Mouse (Mus musculus) myocyte (in vitro differentiated cells): Measurements from ENCODE around the gene Vps4a. TPM values are rescaled to one million over a fixed set of nuclear protein-coding genes. Genes with fewer than 3 reads are reported as not detected.
A peak's percentile ranks its signal among the peaks of the same experiment; 100 is the strongest.

Experiments
- H3K27me3 ChIP-seq: one replicate; pipeline ENCODE4 v1.6.1; 2011; ENCODE audit not compliant: control insufficient read depth, insufficient read depth, insufficient read length
- H3K36me3 ChIP-seq: one replicate; pipeline ENCODE4 v1.6.1; 2011; ENCODE audit not compliant: control insufficient read depth, insufficient read depth
- H3K4me2 ChIP-seq: one replicate; pipeline ENCODE4 v1.6.1; 2011; ENCODE audit warnings: low read depth, control low read depth
- H3K4me3 ChIP-seq: one replicate; pipeline ENCODE4 v1.5.1; 2011; ENCODE audit warnings: mild to moderate bottlenecking, control low read depth, moderate library complexity
- H3K79me2 ChIP-seq: one replicate; pipeline ENCODE4 v1.6.1; 2011; ENCODE audit not compliant: control insufficient read depth, insufficient read depth
- H3ac ChIP-seq: one replicate; pipeline ENCODE4 v1.6.1; 2011; ENCODE audit not compliant: control insufficient read depth, insufficient read length
- CEBPB ChIP-seq: IDR thresholded peaks from 2 replicates; pipeline ENCODE4 v1.6.1; 2011; ENCODE audit warnings: mild to moderate bottlenecking, moderate library complexity; ENCODE audit not compliant: poor library complexity, insufficient read depth, severe bottlenecking
- E2F4 ChIP-seq: IDR thresholded peaks from one replicate; pipeline ENCODE4 v1.6.1; 2011; ENCODE audit warnings: mild to moderate bottlenecking, control low read depth, moderate library complexity; ENCODE audit not compliant: insufficient read depth
- MAX ChIP-seq: IDR thresholded peaks from one replicate; pipeline ENCODE4 v1.6.1; 2011; ENCODE audit warnings: low read depth, mild to moderate bottlenecking, control low read depth
- MYOD1 ChIP-seq, 3 experiments: IDR thresholded peaks; one replicate each; pipeline ENCODE4 v1.6.1; 2011; ENCODE audit warnings: control low read depth in 2 of 3, low read depth in 2 of 3, mild to moderate bottlenecking in 2 of 3, moderate library complexity in 1 of 3; ENCODE audit not compliant: insufficient read length in 2 of 3, control insufficient read depth in 1 of 3
- MYOG ChIP-seq, 3 experiments: IDR thresholded peaks; one replicate each; pipeline ENCODE4 v1.6.1; 2011; ENCODE audit warnings: control low read depth in 2 of 3, low read depth in 2 of 3, mild to moderate bottlenecking in 2 of 3; ENCODE audit not compliant: insufficient read length in 2 of 3, control insufficient read depth in 1 of 3, insufficient read depth in 1 of 3
- POLR2A ChIP-seq: IDR thresholded peaks from one replicate; pipeline ENCODE4 v1.6.1; 2011; ENCODE audit warnings: low read depth, mild to moderate bottlenecking, control low read depth, moderate library complexity; ENCODE audit not compliant: insufficient read length
- POLR2AphosphoS2 ChIP-seq: IDR thresholded peaks from one replicate; pipeline ENCODE4 v1.6.1; 2011; ENCODE audit warnings: low read depth, control low read depth; ENCODE audit not compliant: insufficient read length
- REST ChIP-seq: IDR thresholded peaks from one replicate; pipeline ENCODE4 v1.6.1; 2011; ENCODE audit warnings: mild to moderate bottlenecking, control low read depth, moderate library complexity; ENCODE audit not compliant: insufficient read depth, insufficient read length
- SRF ChIP-seq: IDR thresholded peaks from one replicate; pipeline ENCODE4 v1.6.1; 2011; ENCODE audit warnings: low read depth; ENCODE audit not compliant: control insufficient read depth, insufficient read length
- TCF12 ChIP-seq: IDR thresholded peaks from one replicate; pipeline ENCODE4 v1.6.1; 2011; ENCODE audit warnings: mild to moderate bottlenecking, control low read depth; ENCODE audit not compliant: poor library complexity, insufficient read depth, severe bottlenecking
- TCF3 ChIP-seq: IDR thresholded peaks from one replicate; pipeline ENCODE4 v1.6.1; 2011; ENCODE audit warnings: low read depth, control low read depth; ENCODE audit not compliant: insufficient read length
- USF1 ChIP-seq: IDR thresholded peaks from one replicate; pipeline ENCODE4 v1.6.1; 2011; ENCODE audit warnings: low read depth, mild to moderate bottlenecking, control low read depth, moderate library complexity
- polyA plus RNA-seq: library from polyadenylated mRNA; unstranded; fragments of >200 nt; fragmentation: generic; extraction: Trizol; gene quantifications from one replicate; pipeline ENCODE4 v1.2.1, GENCODE M21; 2012; ENCODE audit warnings: missing spikeins

The Vps4a gene
- polyA plus RNA-seq, 1 experiment, result 35.4 TPM

DNA sequence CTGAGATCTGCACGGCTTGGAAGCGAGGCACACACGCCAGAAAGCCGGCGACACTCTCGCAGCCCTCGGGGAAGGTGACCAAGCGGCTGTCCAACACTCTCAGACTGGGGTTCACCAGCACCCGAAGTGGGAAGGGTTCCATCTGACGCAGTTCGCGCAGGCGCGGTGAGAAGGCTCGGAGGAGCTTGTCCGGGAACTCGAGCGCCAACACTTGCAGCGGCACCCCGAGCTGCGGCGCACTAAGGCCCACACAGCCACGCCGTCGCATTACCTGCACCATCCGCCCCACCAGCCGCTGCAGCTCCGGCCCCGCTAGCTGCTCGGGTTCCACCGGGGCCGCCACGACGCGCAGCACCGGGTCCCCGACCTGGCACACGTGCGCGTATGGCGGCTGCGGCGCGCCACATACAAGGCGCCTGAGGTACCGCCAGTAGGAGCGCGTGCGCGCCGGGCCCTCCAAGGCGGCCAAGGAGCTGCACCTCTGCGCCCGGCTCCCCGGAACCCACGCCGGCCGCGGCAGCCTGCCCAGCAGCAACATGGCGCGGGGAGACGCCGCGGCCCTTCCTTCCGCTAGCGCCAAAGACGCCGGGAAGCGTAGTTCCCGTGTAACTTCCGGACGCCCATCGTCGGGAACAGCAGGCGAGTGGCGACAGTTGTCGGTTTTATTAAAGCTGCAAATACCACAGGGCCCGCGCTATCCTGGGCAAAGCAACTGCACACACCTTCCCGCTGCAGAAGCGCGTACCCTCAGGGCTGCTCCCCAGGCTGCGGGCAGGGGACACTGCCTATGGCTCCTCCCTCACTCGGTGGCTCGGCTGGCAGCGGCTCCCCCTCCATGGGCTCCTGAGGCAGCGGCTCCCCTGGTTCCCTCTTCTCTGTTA is 17.3 kb downstream of the Vps4a start, which contains the start of gene Pdf:
Pdf (minus strand) TSS at position 554 of the 881 bp plus-strand sequence.
- peaks cover 10% of the 10 kb centered on the region for H3K79me2 ChIP-seq
- peak within 1 kb of the TSS; percentile 60 for H3K4me3 ChIP-seq
- H3K27me3 ChIP-seq, result no peaks in the 10 kb centered on the region
- TF ChIP-seq SRF (no peak), USF1 (no peak), MYOG (IDR thresholded peaks at IDR 0.05; ENCODE audit: control insufficient read depth in 1 of 3, insufficient read depth in 1 of 3, insufficient read length in 2 of 3, low read depth in 2 of 3) (peak in 1 of 3 experiments; percentile 58), POLR2A (peak; percentile 80), REST (no peak), TCF3 (no peak), E2F4 (no peak), TCF12 (no peak), CEBPB (no peak), POLR2AphosphoS2 (peak; percentile 88), MAX (no peak), MYOD1 (IDR thresholded peaks at IDR 0.05; ENCODE audit: control insufficient read depth in 1 of 3, insufficient read length in 2 of 3, low read depth in 2 of 3) (no peak)
- peak within 1 kb of the TSS; percentile 76 for H3ac ChIP-seq
- H3K36me3 ChIP-seq, result peaks cover 40% of the 10 kb centered on the region
- H3K4me2 ChIP-seq, result peak within 1 kb of the TSS; percentile 99

DNA sequence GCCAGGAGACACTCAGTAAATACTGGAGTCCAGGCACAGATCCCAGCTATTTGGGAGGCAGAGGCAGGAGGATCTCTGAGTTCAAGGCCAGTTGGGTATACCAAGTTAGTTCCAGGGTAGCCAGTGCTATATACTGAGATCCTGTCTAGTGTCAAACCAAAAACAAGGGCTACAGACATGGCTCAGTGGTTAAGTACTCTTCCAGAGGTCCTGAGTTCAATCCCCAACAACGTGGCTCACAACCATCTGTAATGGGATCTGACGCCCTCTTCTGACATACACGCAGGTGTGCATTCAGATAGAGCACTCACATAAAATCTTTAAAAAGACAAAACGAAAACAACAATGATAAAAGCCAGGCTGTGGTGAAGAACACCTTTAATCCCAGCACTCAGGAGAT is 18.5 kb downstream of the Vps4a start:
- H3K4me2 ChIP-seq, result peak overlapping the region; percentile 99
- peak overlapping the region; percentile 60 for H3K4me3 ChIP-seq
- TF ChIP-seq REST (no peak), SRF (no peak), TCF12 (no peak), POLR2A (no peak), MYOD1 (IDR thresholded peaks at IDR 0.05; ENCODE audit: control insufficient read depth in 1 of 3, insufficient read length in 2 of 3, low read depth in 2 of 3) (no peak), MYOG (IDR thresholded peaks at IDR 0.05; ENCODE audit: control insufficient read depth in 1 of 3, insufficient read depth in 1 of 3, insufficient read length in 2 of 3, low read depth in 2 of 3) (no peak), CEBPB (no peak), USF1 (no peak), TCF3 (no peak), MAX (no peak), E2F4 (no peak), POLR2AphosphoS2 (no peak)

GRCm38 (mm10) chr8:107052046-107052445 is 21.0 kb downstream of the Vps4a start:
- Histone ChIP-seq H3K27me3 (no peaks in the 10 kb centered on the region), H3K4me2 (no peak overlapping the region), H3ac (no peak overlapping the region), H3K4me3 (no peak overlapping the region), H3K36me3 (peaks cover 16% of the 10 kb centered on the region), H3K79me2 (peaks cover 31% of the 10 kb centered on the region)
- TF ChIP-seq MAX (no peak), TCF12 (no peak), USF1 (no peak), SRF (no peak), TCF3 (no peak), REST (no peak), E2F4 (no peak), MYOD1 (IDR thresholded peaks at IDR 0.05; ENCODE audit: control insufficient read depth in 1 of 3, insufficient read length in 2 of 3, low read depth in 2 of 3) (no peak), POLR2AphosphoS2 (no peak), MYOG (IDR thresholded peaks at IDR 0.05; ENCODE audit: control insufficient read depth in 1 of 3, insufficient read depth in 1 of 3, insufficient read length in 2 of 3, low read depth in 2 of 3) (no peak), CEBPB (no peak), POLR2A (no peak)

More for the DNA sequence above, 18.5 kb downstream of the Vps4a start:
- Histone ChIP-seq H3K79me2 (peaks cover 10% of the 10 kb centered on the region), H3K27me3 (no peaks in the 10 kb centered on the region), H3ac (no peak overlapping the region), H3K36me3 (peaks cover 41% of the 10 kb centered on the region)

DNA sequence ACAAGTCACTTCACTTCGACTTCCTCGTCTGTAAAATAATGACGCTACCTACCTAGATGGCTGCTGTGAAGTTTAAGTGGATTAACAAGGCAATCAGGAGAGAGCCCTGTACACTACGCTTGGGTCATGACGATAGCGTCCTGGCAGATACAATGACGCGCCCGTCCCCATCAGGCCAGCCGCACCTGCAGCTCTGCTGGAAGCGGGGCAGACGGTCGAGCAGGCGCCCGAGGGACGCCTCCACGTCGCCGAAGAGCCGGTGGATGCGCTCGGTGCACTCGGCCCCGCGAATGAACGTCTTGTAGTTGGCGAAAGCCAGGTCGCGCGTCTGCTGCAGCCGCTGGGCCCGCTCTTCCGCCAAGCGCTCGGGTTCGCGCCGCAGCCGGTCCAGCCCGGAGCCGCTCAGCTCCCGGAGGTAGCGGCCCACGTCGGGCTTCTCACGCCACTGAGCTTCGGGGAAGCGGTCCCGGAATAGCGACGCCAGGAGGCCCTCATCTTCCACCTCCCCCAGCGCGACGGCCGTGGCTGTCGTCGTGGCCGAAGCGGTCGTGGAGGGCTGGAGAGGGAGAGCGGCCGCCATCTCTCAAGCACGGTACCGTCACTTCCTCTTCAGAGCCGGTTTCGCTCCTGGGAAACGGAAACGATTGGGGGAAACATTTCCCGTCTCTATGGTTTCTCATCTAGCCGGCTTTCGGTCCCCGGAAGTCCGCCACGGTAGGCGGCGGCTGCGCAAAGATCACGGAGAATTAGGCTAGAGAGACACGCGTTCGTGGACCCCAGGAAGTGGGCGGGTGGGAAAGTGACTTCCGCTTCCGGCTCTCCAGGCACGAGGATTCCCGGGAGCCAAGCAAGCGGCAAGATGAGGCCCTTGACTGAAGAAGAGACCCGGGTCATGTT is 25.3 kb downstream of the Vps4a start, which contains the start of the genes Cog8 and Nip7:
Cog8 (minus strand) TSS at position 614 of the 897 bp plus-strand sequence.
Nip7 (plus strand) TSS at position 802 of the 897 bp plus-strand sequence.
- Histone ChIP-seq H3K4me2 (peak within 1 kb of the TSS; percentile 88), H3K79me2 (peaks cover 34% of the 10 kb centered on the region), H3K4me3 (peak within 1 kb of the TSS; percentile 93), H3ac (peak within 1 kb of the TSS; percentile 76), H3K36me3 (peaks cover 23% of the 10 kb centered on the region), H3K27me3 (no peaks in the 10 kb centered on the region)
- TF ChIP-seq POLR2AphosphoS2, result peak; percentile 67
- no peak for TF ChIP-seq TCF12
- TF ChIP-seq POLR2A, result peak; percentile 81
